Mouse (Mus musculus) gonadal fat pad, adult 2 months (tissue): Measurements from ENCODE around the gene Hydin. TPM values are rescaled to one million over a fixed set of nuclear protein-coding genes. Genes with fewer than 3 reads are reported as not detected.
"Not testable (repeated sequence)": the region's sequence is repeated elsewhere in the genome, so short reads cannot be mapped to it uniquely, and the experiment has no call there.

ENCODE experiments used
- DNase-seq: peaks from one replicate; pipeline ENCODE4 v3.0.0-alpha.2; 2012; ENCODE audit warnings: low read depth
- polyA plus RNA-seq: library from polyadenylated mRNA; depleted of rRNA; stranded (reverse); fragments of >200 nt; gene quantifications from 2 replicates; pipeline ENCODE4 v1.2.3, GENCODE M21; 2012; rRNA removed

Hydin gene
- polyA plus RNA-seq = 0.70 and 1.2 TPM in 2 replicates

DNA sequence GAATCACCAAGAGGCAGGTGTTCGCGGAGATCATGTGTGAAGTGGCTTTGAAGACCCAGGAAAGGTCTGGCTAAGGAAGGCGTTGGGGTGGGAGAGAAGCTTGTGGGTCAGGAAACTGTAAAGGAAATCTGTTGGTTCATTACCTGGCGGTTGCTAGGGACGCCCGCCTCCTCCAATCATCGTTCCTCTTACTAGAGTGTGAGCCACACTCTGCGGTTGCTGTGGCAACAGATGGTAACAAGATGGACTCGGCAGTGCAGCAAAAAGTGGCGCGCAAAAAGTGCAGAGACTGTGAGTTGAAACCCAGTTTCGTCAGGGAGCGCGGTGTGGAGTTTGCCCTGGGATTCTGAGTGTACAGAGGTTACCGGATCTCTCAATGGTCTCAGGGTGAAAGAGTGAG is at the start of gene Hydin:
TSS of gene Hydin (plus strand) at position 237 of the 400 bp plus-strand sequence.
- no peak for DNase-seq

DNA sequence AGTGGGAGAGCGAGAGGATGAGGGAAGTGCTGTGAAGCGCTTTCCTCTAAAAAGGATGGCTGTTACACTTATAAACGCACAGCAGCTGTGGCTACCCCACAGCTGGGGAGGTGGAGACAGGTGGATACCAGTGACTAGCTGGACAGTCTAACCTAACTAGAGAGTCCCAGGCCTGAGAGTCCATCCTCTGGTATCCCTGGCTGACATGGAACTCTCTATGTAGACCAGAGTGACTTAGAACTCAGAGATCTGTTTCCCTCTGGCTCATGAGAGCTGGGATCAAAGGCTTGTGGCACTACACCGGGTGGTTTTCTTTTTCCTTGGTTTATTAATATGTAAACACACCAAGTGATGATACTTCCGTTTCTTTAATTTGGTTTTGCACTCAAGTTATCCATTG is 49.6 kb upstream of the Hydin start:
- no peak for DNase-seq

DNA sequence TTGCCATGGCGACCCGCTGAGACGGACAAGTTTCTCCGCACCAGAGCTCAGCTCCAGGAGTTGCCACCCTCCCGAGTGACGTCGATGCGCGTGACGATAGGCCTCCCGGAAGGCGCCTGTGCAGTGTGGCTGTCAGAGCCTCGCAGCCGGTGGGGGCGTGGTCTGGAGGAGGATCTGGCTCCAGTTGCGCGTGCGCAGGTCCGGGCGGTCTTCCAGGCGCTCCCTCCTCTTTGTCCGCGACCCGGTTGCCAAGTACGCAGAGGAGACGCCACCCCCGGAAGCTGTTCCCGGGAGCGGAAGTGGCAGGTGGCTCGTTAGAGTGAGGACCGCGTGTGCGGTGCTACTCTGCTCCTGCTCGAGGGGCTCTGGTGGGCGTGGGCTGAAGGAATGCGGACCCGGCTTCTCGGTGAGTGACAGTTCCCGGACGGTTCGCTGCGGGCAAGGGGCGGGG is 49.1 kb upstream of the Hydin start:
- DNase-seq = peak; percentile 55

DNA sequence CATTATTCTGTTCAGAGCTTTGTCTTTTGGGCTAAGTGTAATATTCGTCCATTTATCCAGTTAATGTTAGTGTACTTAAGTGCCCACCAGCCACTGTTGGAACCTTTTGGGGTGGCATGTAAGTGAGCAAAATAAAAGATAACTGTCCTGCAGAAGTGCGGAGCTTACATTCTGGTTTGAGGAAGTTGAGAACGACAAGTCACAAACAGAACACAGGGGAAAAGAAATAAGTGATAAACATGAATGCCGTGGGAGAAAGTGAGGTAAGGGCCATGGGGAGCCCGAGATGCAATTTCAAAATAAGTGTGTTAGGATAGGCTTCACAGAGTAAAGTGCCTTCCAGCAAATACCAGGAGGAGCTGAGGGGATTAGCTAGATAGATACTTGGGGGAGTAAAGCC is 48.3 kb upstream of the Hydin start:
- no peak for DNase-seq

DNA sequence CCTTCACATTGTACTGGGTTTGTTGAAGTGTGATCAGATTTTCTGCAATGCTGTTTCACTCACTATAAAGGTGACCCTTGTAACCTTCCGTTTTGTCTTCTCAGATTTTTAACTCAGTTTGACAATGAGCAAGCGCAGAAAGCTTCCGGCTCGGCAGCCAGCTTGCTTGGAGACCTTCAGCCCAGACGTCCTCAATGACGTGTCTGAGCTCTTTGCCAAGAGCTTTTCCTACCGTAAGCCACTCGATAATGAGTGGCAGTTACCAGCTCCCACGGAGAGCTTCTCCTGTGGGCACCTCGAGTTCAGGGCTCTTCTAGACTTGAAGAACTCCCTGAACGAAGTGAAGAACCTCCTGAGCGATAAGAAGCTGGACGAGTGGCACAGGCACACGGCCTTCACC is 45.8 kb upstream of the Hydin start:
- DNase-seq = no peak

DNA sequence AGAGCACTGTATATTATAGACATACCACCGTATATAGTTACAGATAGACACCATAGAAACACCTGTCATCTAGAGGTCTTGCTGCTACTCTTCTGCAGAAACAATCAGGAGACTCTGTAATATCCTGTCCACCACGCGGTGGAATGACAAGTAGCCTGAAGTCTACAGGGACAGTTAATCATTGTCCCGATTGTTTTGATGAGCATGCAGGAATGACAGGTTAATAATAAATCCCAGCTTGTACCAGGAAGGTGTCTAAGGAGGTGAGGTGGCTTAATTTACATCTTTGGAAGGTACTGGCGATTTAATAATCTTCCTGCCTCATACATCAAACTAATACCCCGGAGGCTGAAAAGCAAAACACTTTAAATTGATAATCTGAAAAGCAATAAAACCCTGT is 36.0 kb upstream of the Hydin start:
- DNase-seq = no peak

DNA sequence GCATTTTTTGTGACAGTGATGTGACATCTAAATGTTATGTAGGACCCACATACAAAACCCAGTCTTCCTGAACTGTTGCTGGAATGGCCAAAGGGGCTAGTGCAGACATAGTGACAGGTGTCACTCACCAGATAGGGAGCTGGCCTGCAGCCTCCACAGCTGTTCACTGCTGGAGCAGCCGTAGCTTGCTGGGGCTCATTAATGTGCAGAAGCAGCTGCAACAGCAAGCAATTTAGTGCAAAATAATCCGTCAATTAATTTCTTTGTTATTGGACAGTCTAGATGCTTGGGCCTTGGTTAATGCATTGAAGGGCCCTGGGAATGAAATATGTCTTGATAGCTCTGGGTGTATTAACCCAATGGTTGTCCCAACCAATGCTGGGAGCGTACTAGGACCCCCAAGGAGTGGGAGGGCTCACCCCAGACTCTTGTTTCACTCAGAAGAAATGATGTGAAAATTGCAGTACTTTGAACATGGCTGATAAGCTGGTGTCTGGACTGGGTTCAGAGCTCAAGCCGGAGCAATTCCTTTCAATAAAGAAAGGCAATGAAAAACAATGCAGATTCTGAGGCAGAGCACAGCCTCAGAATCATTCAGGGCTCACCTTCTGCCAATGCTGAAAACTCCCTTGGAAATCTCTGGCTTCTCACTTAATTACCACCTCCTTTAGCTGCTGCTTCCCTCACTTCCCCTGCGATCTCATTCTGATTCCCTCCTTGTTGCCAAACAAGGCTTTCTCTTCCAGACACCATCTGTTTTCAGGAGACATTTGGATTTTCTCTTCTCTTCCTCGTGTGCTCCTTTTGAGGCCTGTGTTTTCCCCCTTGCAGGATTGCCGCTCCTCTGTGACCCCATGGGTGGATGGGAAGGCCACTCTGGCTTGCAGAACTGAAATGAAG is 24.2 kb upstream of the Hydin start:
- DNase-seq = no peak

DNA sequence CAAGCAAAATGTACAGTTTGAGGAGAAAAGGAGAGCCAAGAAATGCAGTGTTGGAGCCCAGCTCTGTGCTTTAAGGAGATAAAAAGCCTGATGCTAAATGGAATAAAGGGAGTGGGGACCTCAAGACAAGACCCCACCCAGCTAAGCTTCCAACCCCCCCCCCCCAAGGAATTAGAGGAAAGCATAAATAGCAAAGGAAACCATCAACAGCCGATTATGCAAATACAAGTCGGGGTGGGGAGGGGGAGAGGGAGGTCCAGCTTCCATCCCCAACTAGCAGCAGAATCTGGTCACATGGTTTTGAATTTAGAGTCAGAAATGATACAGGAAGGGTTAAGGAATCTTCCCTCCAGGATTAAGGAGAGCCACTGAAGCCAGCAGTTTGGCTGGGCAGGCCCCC is 22.2 kb upstream of the Hydin start:
- no peak for DNase-seq

DNA sequence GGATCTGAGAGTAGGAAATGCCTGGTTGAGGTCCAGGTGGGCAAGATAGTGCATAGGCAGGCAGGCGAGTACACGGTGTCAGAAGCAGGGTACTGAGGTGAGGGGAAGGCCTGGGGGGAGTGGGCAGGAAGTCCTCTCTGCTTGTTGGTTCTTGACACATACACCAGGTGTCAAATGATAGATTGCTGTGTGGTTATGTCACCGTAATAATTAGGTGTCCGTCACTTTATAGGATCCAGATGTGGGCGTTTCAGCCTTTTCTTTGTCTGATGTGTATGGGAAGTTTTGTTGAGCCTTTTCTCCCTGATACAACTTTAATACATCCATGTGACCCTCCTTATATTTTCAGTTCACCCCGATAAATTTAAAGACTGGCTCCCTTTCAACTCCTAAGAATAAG is 19.5 kb upstream of the Hydin start:
- no peak for DNase-seq

DNA sequence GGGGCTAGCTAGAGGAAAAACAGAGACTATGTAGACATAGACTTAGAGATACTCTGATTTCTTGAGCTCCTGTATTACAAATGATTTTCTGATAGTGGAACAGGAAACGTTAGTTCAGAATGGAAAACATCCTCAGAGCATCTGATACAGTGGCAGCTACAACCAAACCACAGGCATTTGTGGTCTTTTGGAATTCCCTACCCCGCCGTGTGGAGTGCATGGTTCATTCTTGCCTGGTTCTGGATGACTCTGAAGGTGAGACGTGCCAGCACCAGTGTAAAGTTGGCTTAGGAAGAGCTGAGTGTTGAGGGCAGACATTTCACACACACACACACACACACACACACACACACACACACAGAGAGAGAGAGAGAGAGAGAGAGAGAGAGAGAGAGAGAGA is 12.8 kb upstream of the Hydin start:
- DNase-seq = no peak

DNA sequence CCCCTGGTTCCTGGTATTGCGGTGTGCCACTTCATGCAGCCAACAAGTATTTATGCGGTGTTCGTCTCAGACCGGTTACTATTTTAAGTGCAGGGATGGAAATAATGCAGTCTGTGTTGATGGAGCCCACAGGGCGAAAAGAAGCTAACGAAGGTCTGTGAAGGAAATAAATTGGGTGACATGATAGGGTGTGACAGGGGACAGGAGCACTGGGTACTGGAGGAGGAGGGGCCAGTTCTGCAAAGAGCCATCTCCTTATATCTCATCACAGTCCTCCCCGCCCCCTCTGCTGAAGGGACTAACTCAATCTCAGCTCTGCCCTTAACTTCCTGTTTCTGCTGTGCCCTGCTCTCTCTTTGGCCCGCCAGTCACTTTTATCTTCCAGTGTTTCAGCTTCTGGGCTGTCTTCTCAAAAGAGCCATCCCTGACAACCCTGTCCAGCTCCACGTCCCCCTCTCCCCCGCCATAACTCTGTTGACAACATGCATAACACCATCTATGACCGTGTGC is 926 bp upstream of the Hydin start:
- DNase-seq = no peak

DNA sequence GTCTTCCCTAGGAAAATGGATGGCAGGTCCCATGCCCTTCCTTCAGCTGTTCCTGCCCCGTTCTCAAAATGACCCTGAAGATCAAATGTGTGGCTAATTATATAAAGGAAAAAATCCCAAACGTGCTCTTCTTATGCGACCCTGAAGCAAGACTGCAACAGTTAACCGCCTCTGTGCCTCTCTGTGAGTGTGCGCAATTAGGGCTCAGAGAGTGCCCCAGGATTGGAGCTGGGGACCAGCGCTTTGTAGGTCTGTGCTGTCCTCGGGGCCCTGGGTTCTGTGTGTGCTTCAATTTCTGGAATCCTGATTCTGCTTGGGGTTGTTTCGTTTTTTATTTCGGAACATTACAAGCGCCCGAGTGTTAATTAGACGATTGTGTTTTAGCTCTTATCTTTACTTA is 491 bp downstream of the Hydin start:
- no peak for DNase-seq

DNA sequence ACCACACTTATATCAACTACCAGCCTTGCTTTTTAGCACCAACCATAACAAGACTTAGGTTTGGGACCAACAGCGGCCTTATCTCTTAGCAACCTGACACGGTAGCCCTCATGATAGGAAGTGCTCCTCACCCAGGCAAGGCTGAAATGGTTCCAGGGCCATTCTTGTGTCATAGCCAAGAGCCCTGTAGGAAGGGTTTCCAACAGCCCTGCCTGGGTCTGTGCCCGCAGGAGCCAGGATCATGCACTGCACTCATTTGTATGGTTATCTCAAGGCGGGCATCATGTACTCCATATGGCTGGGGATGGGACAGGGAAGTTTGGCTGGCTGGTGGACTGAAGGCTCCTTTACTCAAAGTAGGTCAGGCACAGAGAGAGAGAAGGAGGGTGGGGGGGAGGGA is 3.9 kb downstream of the Hydin start:
- DNase-seq = no peak

DNA sequence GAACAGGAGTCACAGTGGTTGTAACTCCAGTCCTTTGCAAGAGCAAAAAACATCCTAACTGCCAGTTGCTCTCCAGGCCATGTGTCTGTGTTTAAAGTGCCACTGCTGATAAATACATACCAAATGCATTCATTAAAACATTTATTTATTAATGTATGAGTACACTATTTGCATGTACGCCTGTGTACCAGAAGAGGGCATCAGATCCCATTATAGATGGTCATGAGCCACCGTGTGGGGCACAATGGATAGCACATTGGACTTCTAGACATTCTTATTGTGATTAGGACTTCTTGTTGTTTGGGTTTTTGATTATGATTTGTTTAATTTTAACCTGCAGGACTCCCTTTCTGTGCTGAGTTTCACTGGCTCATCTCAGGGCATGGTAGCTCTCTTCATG is 6.6 kb downstream of the Hydin start:
- DNase-seq = no peak

DNA sequence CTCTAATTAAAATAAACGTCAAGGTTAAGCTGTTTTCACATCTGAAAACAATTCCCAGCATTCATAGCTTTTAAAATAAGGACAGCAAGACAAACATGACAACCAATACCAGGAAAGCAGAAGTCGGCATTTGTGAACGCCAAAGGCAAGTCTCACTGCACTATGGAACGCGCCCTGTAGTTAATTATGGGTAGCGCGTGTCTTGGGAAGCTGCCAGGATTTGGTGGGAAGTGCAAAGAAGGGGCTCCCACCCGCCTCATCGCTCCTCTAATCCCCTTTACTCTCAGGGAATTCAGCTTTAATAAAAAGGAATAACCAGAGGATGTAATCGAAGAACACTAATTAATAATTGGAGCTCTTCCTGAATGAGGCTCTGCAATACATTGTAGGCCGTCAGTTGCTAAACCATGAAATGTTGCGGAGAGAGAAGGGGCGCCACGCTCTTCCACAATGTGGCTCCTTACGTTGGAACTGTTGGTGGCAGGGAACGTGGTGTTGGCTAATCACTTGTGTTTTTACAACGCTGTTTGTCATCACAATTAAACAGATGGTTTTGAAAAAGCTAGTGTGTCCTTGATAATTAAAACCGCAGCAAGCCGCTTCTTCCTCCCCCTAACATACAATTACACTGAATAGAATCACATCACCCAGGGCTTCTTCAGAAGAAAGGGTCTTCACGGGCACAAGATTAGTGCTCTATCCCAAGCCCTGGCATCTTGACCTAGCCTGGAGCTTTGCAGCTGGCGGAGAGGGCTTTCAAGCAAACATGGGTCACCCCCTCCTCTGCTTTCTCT is 8.9 kb downstream of the Hydin start:
- DNase-seq = no peak

DNA sequence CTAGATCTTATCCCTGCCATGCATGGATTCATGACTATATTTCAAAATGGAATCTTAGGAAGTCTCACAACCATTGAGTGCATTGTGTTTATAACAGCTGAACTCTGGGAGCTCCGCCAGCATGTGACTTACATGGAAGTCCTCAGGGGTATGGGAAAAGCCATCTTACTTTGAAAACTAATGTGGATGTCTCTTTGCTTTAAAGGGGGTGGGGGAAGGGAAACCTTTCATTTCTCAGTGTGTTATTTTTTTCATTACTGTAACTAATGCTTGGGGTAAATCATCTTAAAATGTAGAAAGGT is 9.4 kb downstream of the Hydin start:
- no peak for DNase-seq

DNA sequence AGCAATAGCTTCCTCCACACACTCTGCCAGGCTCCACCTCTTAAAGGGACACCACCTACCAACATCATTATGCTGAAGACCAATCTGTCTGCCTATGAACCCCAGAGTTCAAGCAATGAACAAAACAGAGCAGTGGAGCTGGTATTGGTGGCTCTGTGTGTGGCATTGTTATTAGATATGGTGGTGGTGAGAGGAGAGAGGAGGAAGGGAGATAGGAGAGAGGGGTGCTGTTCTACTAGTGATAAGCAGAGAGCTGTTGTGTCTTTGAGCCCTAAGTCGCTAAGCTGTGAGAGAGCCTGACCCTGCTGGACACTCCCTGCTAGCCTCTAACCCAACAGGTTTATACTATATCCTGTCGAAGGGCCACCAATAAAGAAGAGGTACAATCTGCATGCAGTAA is 45.9 kb downstream of the Hydin start:
- no peak for DNase-seq

DNA sequence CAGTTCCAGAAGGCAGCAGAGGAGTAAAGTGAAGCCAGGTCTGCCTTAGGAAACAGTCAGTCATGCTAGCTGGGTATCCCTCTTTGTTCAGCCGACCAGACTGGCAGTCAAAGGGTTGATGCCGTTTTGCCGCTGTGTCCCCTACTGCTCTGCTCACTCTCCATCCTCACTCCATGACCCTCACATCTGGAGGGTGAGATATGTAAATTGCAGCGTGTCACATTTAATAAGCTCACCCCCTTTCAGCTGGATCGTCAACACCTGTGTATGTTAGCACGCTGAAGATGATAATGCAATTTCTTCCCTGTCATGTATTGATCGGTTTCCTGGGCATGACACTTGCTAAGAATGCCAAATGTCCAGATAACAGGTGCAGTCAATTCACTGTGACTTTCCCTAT is 49.0 kb downstream of the Hydin start:
- no peak for DNase-seq

DNA sequence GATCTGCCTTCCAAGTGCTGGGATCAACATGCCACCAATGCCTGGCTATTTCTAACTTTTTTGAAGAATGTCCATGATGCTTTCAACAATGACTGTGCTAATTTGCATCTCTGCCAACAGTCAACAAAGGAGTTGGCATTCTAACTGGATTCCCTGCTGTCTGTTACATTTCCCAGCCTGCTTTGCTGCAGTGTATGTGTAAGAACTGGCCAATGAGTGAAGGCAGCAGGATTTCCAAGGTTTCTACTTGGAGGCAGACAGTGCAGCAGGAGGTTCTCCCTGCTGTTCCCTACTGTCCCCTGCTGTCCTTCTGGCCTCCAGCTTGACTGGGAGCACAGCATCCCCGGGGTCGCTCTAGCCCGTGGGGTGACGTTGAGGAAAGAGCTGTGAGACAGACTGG is 52.8 kb downstream of the Hydin start:
- no peak for DNase-seq

DNA sequence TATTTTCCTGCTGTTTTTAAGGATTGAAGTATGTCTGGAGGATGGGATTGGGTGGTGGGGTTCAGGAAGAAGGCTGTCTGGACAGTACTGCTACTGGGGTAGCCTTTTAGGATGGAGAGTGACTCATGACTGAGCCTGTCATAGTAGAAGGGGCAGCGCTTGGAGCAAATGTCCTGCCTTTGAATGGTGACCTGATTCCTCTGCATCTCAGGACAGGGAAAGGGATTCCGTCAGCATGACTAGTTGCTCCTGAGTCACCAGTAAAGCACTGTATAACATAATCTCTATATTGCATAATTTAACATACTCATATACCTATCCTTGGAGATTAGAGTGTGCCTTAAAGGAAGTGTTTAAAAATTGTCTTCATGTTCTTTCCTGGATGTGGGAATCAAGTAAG is 54.7 kb downstream of the Hydin start:
- DNase-seq = no peak

DNA sequence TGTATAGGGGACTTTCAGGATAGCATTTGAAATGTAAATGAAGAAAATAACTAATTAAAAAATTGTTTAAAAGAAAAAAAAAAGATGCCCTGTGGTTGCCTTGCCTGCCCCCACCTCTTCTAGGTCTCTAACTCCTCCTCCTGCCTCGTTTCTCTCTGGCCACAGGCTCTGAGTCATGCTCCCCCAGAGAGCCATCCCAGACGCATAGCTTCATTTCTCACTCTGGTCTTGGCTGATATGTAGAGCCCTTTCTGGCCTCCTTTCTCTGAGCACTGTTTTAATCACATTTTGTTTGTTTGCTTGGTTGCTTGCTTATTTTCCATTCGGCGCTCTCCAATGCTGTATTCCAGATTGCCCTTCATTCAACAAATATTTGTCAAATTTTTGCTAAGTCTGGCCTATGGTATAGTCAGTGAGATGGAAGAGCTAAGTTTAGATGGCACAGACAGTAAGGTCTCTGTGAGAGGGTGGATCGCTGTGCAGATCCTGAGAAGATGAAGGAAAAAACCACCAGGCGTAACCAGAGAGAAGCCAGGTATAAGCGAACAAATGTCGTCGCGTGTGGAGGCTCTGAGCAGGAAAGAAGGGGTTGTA is 57.3 kb downstream of the Hydin start:
- no peak for DNase-seq

DNA sequence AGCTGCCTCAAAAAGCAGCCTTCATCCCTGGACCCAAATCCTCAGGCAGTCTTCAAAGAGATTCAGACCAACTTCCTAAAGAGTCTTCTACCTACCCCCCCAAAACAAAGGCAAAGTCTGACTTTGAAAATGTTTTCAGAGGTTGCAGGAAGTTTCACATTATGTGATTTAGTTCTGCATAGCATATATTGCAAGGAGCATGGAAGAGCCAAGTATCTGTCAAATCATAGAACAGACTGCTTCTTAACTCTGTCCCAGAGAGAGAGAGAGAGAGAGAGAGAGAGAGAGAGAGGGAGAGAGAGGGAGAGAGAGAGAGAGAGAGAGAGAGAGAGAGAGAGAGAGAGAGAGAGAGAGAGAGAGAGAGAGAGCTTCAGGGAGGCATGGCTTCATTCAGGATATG is 60.3 kb downstream of the Hydin start:
- not testable (repeated sequence) for DNase-seq

DNA sequence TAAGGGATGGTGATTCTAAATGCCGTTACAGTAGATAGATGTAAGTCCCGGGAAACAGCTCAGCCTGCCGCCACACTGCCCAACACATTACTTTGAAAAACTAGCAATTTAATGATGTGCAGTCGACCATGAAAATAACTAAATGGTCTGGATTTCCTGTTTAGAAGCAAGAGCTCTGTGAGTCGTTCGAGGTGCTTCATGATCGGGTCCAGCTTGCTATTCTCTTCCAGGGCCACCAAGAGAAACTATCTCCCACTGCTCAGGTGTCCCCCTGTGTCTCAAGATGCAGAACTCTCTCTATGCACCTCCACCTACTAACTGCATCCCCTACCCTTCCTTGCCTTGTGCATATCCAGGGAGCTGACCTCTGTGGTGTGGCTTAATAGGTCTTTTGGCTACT is 66.6 kb downstream of the Hydin start:
- no peak for DNase-seq
